Mouse (Mus musculus): ENCODE measurements at regions not wholly inside any gene's neighbourhood (a gene's known extent, or its start where the extent isn't known, plus 50 kb on each side); places are given as distances from the start of the nearest gene placed in this dataset.
A peak's percentile ranks its signal among the peaks of the same experiment; 100 is the strongest.

DNA sequence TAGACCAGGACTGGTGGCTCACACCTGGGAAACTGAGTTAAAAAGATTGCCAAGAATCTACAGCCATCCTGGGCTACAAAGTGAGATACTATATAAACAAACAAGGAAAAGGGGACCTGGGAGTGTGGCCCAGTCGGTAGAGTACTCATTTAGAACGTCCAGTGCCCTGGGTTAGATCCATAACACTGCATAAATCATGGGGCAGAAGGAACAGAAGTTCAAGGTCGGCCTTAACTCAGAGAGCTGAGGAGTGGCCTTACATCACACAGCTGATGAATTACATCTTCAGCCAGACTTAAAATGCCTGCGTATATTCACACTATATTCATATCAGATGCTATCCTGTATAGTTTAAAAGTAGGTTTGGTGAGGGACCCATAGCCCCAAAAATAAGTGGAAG lies 78.0 kb upstream of the Thy1 start:
- Histone ChIP-seq H3K27me3 (ENCODE audit: insufficient read depth, low read length) (no peaks in the 10 kb centered on the region), H3K27ac (no peak overlapping the region), H3K4me1 (replicated peaks; ENCODE audit: insufficient read depth, low read length) (no peaks in the 10 kb centered on the region), H3K4me3 (replicated peaks; ENCODE audit: low read depth, low read length) (no peak overlapping the region), H3K9ac (ENCODE audit: low read depth, low read length) (no peak overlapping the region), H3K4me2 (ENCODE audit: low read length) (no peak overlapping the region), H3K36me3 (ENCODE audit: insufficient read depth, low read length) (no peaks in the 10 kb centered on the region), H3K9me3 (replicated peaks; ENCODE audit: low read length) (no peaks in the 10 kb centered on the region)
- ATAC-seq (replicated peaks; ENCODE audit: low FRiP score, low read depth) = no peak
- 40% methylated on average over 4 of the region's 4 CpGs for whole genome bisulfite sequencing
- no peak for TF ChIP-seq CTCF (IDR thresholded peaks at IDR 0.05; ENCODE audit: low read depth)
- no peak for DNase-seq (ENCODE audit: low spot score)

DNA sequence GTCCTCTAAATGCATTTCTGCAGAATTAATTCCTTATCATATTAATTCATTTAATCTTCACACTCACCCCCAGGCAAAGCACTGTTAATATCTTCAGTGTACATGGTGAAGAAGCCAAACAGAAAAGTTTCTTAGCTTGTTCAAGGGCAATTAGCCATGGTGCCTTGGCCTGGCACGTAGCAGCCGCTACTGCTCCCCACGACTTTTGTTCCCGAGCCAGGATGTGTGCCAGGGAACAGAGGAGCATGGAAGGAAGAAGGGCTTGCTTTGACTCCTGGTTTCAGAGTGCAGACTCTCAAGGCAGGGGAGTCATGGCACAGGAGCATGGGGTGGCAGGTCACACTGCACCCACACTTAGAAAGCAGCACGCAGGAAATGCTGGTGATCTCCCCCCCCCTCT lies 77.4 kb upstream of the Thy1 start:
- Histone ChIP-seq H3K36me3 (ENCODE audit: insufficient read depth, low read length) (no peaks in the 10 kb centered on the region), H3K4me1 (replicated peaks; ENCODE audit: insufficient read depth, low read length) (no peaks in the 10 kb centered on the region), H3K9me3 (replicated peaks; ENCODE audit: low read length) (no peaks in the 10 kb centered on the region), H3K9ac (ENCODE audit: low read depth, low read length) (no peak overlapping the region), H3K27ac (no peak overlapping the region), H3K4me2 (ENCODE audit: low read length) (no peak overlapping the region), H3K27me3 (ENCODE audit: insufficient read depth, low read length) (no peaks in the 10 kb centered on the region), H3K4me3 (replicated peaks; ENCODE audit: low read depth, low read length) (no peak overlapping the region)
- DNase-seq (ENCODE audit: low spot score) (no peak), ATAC-seq (replicated peaks; ENCODE audit: low FRiP score, low read depth) (no peak)
- WGBS = 74% methylated on average over 5 of the region's 5 CpGs
- no peak for TF ChIP-seq CTCF (IDR thresholded peaks at IDR 0.05; ENCODE audit: low read depth)

DNA sequence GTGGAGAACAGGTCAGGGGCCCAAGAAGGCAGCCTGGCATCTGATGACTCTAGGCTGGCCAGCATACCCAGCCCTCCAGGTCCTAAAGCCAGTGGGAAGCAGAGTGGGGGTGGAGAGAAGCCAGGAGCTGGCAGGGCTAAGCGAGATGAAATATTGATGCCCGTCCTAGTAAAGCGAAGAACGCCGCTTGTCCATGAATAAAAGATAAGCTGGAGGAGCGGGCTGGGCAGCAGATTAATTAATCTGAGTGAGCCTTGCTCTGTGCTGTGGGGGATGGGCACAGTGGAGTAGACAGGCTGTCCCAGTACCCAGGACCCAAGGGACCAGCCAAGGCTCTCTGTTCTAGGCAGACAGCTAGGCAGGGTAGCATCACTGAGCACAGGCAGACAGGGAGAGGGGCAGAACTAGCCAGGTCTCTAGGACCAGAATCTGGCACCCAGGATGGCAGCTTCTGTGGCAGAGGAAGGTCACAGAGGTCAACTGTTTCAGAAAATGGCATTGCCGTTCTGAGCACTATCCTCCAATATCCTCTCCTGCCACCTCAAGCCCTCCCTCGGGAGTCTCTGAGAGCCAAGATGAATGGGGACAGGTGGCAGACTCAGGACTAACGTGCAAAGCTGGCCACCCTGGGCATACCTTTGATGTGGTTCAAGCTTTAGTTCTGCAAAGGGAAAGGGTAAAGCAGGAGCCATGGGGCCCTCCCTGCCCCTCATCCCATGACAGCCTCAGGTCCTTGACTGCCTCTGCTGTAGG lies 73.0 kb upstream of the Thy1 start:
- Histone ChIP-seq H3K4me2 (ENCODE audit: low read length) (no peak overlapping the region), H3K4me1 (replicated peaks; ENCODE audit: insufficient read depth, low read length) (no peaks in the 10 kb centered on the region), H3K27me3 (ENCODE audit: insufficient read depth, low read length) (no peaks in the 10 kb centered on the region), H3K4me3 (replicated peaks; ENCODE audit: low read depth, low read length) (no peak overlapping the region), H3K36me3 (ENCODE audit: insufficient read depth, low read length) (no peaks in the 10 kb centered on the region), H3K9ac (ENCODE audit: low read depth, low read length) (no peak overlapping the region), H3K9me3 (replicated peaks; ENCODE audit: low read length) (no peaks in the 10 kb centered on the region), H3K27ac (no peak overlapping the region)
- TF ChIP-seq CTCF (IDR thresholded peaks at IDR 0.05; ENCODE audit: low read depth) = no peak
- ATAC-seq (replicated peaks; ENCODE audit: low FRiP score, low read depth) (no peak), DNase-seq (ENCODE audit: low spot score) (no peak)
- 51% methylated on average over 9 of the region's 9 CpGs for WGBS

DNA sequence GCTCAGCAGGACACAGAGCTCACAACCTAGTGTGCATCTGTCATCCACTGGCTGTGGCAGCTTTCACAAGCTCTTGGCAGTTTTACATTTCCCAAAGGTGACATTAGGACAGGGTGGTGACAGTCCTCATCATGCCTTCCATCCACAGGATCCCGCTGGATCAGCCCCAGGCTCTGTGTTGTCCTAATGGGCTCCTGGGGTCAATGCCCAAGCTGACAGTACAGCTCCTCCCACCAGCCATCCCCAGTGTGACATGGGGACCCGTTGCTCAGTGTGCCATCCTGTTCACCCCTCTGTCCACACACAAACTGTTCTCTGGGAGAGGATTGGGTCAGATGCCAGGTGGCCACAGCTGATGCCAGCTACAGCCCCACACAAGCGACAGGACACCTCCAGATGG lies 72.3 kb upstream of the Thy1 start:
- H3K9ac ChIP-seq (ENCODE audit: low read depth, low read length) = no peak overlapping the region
- DNase-seq (ENCODE audit: low spot score) = no peak
- 46% methylated on average over 3 of the region's 3 CpGs for WGBS

DNA sequence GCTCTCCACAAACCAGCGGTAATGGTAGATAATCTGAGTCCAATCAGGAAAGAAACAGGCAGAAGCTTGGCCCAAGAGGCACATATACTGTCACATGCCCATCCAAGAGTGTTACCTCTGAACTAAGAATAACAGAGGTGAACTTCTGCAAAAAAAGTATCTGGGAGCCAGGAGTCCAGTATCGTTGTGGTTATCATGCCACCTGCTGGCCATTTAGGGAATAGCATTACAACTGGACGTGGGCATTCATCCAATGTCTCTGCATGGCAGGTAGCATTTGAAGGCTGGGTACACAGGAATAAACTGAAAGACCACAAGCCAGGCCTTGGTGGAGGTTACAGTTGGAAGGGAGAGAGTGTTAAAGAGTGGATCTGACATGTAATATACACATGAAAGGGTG lies 70.9 kb upstream of the Thy1 start:
- Histone ChIP-seq H3K27ac (no peak overlapping the region), H3K4me3 (replicated peaks; ENCODE audit: low read depth, low read length) (no peak overlapping the region), H3K4me2 (ENCODE audit: low read length) (no peak overlapping the region), H3K9me3 (replicated peaks; ENCODE audit: low read length) (no peaks in the 10 kb centered on the region), H3K27me3 (ENCODE audit: insufficient read depth, low read length) (no peaks in the 10 kb centered on the region), H3K36me3 (ENCODE audit: insufficient read depth, low read length) (no peaks in the 10 kb centered on the region), H3K9ac (ENCODE audit: low read depth, low read length) (no peak overlapping the region), H3K4me1 (replicated peaks; ENCODE audit: insufficient read depth, low read length) (no peaks in the 10 kb centered on the region)
- DNase-seq (ENCODE audit: low spot score) (peak; percentile 64), ATAC-seq (replicated peaks; ENCODE audit: low FRiP score, low read depth) (no peak)
- TF ChIP-seq CTCF (IDR thresholded peaks at IDR 0.05; ENCODE audit: low read depth) = peak; percentile 93
- 14% methylated on average over 3 of the region's 3 CpGs for WGBS

More for the DNA sequence above, 72.3 kb upstream of the Thy1 start:
- Histone ChIP-seq H3K4me2 (ENCODE audit: low read length) (no peak overlapping the region), H3K27me3 (ENCODE audit: insufficient read depth, low read length) (no peaks in the 10 kb centered on the region), H3K36me3 (ENCODE audit: insufficient read depth, low read length) (no peaks in the 10 kb centered on the region), H3K27ac (no peak overlapping the region), H3K4me3 (replicated peaks; ENCODE audit: low read depth, low read length) (no peak overlapping the region), H3K9me3 (replicated peaks; ENCODE audit: low read length) (no peaks in the 10 kb centered on the region), H3K4me1 (replicated peaks; ENCODE audit: insufficient read depth, low read length) (no peaks in the 10 kb centered on the region)
- TF ChIP-seq CTCF (IDR thresholded peaks at IDR 0.05; ENCODE audit: low read depth) = no peak
- ATAC-seq (replicated peaks; ENCODE audit: low FRiP score, low read depth) = no peak

DNA sequence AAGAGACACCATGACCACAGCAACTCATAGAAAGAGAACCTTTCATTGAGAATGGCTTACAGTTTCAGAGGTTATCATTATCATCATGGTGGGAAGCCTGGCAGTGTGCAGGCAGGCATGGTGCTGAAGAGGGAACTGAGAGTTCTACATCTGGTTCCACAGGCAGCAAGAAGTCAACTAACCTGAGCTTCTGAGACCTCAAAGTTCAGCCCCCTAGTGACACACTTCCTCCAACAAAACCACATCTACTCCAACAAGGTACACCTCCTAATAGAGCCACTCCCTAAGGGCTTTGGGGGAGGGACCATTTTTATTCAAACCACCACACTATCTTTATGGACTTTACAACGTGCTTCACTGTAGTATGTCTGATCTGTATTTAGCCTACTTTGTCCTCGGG lies 67.8 kb upstream of the Thy1 start:
- no peaks in the 10 kb centered on the region for H3K9me3 ChIP-seq (replicated peaks; ENCODE audit: low read length)
- H3K27ac ChIP-seq = no peak overlapping the region
- H3K36me3 ChIP-seq (ENCODE audit: insufficient read depth, low read length) = no peaks in the 10 kb centered on the region
- no peak for TF ChIP-seq CTCF (IDR thresholded peaks at IDR 0.05; ENCODE audit: low read depth)
- ATAC-seq (replicated peaks; ENCODE audit: low FRiP score, low read depth) (no peak), DNase-seq (ENCODE audit: low spot score) (no peak)
- no peak overlapping the region for H3K4me2 ChIP-seq (ENCODE audit: low read length)
- no peak overlapping the region for H3K9ac ChIP-seq (ENCODE audit: low read depth, low read length)
- H3K4me1 ChIP-seq (replicated peaks; ENCODE audit: insufficient read depth, low read length) = no peaks in the 10 kb centered on the region
- WGBS = 64% methylated on average over 2 of the region's 2 CpGs
- no peaks in the 10 kb centered on the region for H3K27me3 ChIP-seq (ENCODE audit: insufficient read depth, low read length)
- H3K4me3 ChIP-seq (replicated peaks; ENCODE audit: low read depth, low read length) = no peak overlapping the region

DNA sequence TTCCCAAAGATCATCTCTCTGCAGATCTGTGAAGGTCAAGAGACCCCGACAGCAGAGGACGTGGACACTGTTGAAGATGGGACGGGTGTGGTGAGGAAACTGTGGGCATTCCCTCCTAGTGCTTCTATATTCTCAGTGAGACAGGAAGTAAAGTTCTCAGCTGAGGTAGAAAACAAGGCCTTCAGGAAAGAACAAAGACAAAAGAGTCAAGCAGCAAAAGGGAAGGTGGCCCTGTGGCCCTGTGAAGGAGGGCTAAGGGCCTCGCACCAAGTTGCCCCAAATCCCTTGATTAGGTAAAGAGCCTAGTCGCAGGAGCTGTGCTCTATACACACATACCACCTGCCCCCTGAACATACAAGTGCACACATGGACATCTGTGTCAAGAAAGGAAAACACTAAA lies 66.8 kb upstream of the Thy1 start:
- Histone ChIP-seq H3K9me3 (replicated peaks; ENCODE audit: low read length) (no peaks in the 10 kb centered on the region), H3K4me3 (replicated peaks; ENCODE audit: low read depth, low read length) (no peak overlapping the region), H3K27me3 (ENCODE audit: insufficient read depth, low read length) (no peaks in the 10 kb centered on the region), H3K36me3 (ENCODE audit: insufficient read depth, low read length) (no peaks in the 10 kb centered on the region), H3K9ac (ENCODE audit: low read depth, low read length) (no peak overlapping the region), H3K4me2 (ENCODE audit: low read length) (no peak overlapping the region), H3K27ac (no peak overlapping the region), H3K4me1 (replicated peaks; ENCODE audit: insufficient read depth, low read length) (no peaks in the 10 kb centered on the region)
- DNase-seq (ENCODE audit: low spot score) (no peak), ATAC-seq (replicated peaks; ENCODE audit: low FRiP score, low read depth) (no peak)
- no peak for TF ChIP-seq CTCF (IDR thresholded peaks at IDR 0.05; ENCODE audit: low read depth)
- WGBS = 81% methylated on average over 5 of the region's 5 CpGs
